Mouse (Mus musculus) ES-Bruce4 (cell line): Measurements from ENCODE around the gene Muc4. TPM values are rescaled to one million over a fixed set of nuclear protein-coding genes. Genes with fewer than 3 reads are reported as not detected.
A peak's percentile ranks its signal among the peaks of the same experiment; 100 is the strongest.

ENCODE experiments used
- H3K27ac ChIP-seq: 2 replicates; pipeline ENCODE4 v1.5.1; 2012; ENCODE audit warnings: low read length, inconsistent platforms; ENCODE audit not compliant: insufficient read depth
- H3K27me3 ChIP-seq: 2 replicates; pipeline ENCODE4 v1.6.1; 2012; ENCODE audit warnings: mild to moderate bottlenecking, low read length, inconsistent platforms; ENCODE audit not compliant: control insufficient read depth, poor library complexity, insufficient read depth, severe bottlenecking
- H3K36me3 ChIP-seq: 2 replicates; pipeline ENCODE4 v1.6.1; 2012; ENCODE audit warnings: inconsistent platforms, mild to moderate bottlenecking, low read length, moderate library complexity; ENCODE audit not compliant: control insufficient read depth, poor library complexity, insufficient read depth, severe bottlenecking
- H3K4me1 ChIP-seq: one replicate; pipeline ENCODE4 v1.8.1; 2011; ENCODE audit warnings: low read length; ENCODE audit not compliant: control insufficient read depth, insufficient read depth
- H3K4me3 ChIP-seq: 2 replicates; pipeline ENCODE4 v1.5.1; 2011; ENCODE audit warnings: low read depth, mild to moderate bottlenecking, low read length
- H3K9ac ChIP-seq: 2 replicates; pipeline ENCODE4 v1.6.1; 2012; ENCODE audit warnings: low read depth, mild to moderate bottlenecking, inconsistent platforms; ENCODE audit not compliant: poor library complexity, severe bottlenecking
- H3K9me3 ChIP-seq: replicated peaks from 2 replicates; pipeline ENCODE4 v1.6.1; 2012; ENCODE audit warnings: mild to moderate bottlenecking, low read length, inconsistent platforms; ENCODE audit not compliant: control insufficient read depth, poor library complexity, insufficient read depth, severe bottlenecking
- CTCF ChIP-seq: IDR thresholded peaks from one replicate; pipeline ENCODE4 v1.8.1; 2011; ENCODE audit warnings: low read depth, low read length
- EP300 ChIP-seq: IDR thresholded peaks from 2 replicates; pipeline ENCODE4 v1.6.1; 2011; ENCODE audit warnings: low read depth, low read length; ENCODE audit not compliant: insufficient read depth
- POLR2A ChIP-seq: IDR thresholded peaks from one replicate; pipeline ENCODE4 v1.8.1; 2011; ENCODE audit warnings: low read length; ENCODE audit not compliant: insufficient read depth
- polyA plus RNA-seq: library from polyadenylated mRNA; stranded (reverse); fragments of >200 nt; gene quantifications from 2 replicates; pipeline ENCODE4 v1.2.4, GENCODE M21; 2011; ENCODE audit warnings: low read depth; ENCODE audit not compliant: missing spikeins, insufficient read depth, insufficient read length

Muc4 gene
- polyA plus RNA-seq, 1 experiment: not detected

GRCm38 (mm10) chr16:32825380-32825779, 89.7 kb downstream of the Muc4 start:
- no peak overlapping the region for H3K9ac ChIP-seq
- TF ChIP-seq CTCF: no peak
- TF ChIP-seq POLR2A: no peak
- TF ChIP-seq EP300: peak; percentile 40; the same call in 1 of the 2 replicates
- no peaks in the 10 kb centered on the region for H3K27me3 ChIP-seq
- no peak overlapping the region for H3K27ac ChIP-seq
- H3K9me3 ChIP-seq: no peaks in the 10 kb centered on the region
- H3K36me3 ChIP-seq: no peaks in the 10 kb centered on the region
- H3K4me1 ChIP-seq: peaks cover 12% of the 10 kb centered on the region
- H3K4me3 ChIP-seq: no peak overlapping the region

DNA sequence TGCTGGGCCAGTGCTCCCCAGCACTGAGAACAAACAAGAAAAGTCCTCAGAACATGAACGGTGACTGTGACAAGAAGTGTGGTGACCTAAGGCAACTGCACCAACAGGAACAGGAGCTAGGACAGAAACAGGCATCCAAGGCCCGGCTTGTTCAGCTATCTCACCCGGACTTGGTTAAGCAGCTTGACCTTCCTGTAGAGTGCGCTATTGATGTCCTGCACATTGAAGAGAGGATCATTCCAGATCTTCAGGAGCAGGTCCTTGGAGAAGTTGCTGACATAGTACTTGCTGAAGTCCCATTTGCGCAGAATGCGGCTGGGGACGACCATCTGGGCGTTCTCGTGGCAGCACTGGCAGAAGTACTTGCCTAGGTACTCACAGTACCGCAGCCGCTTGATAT, 90.8 kb downstream of the Muc4 start:
- Histone ChIP-seq H3K4me3 (no peak overlapping the region), H3K27me3 (no peaks in the 10 kb centered on the region), H3K36me3 (no peaks in the 10 kb centered on the region), H3K9me3 (no peaks in the 10 kb centered on the region), H3K27ac (no peak overlapping the region), H3K9ac (no peak overlapping the region), H3K4me1 (peaks cover 12% of the 10 kb centered on the region)
- TF ChIP-seq EP300: no peak
- no peak for TF ChIP-seq CTCF
- TF ChIP-seq POLR2A: no peak

DNA sequence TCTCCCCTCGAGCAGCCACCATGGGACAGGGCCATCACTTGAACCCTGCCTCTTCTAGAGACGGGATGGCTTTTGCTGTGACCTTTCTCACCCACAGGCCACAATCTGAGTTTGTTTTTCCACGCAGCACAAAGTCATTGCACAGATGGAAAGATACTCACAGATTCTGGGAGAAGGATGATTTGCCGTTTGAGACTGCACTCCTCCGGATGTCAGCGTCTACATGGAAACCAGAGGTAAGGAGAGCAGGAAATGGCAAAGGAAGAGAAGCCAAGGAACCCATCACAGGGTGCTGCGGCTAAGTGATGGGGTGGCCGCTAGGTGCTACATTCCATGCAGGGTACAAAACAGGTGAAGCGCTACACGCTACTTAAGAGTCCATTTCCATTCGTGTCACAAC, 93.4 kb downstream of the Muc4 start:
- no peaks in the 10 kb centered on the region for H3K36me3 ChIP-seq
- H3K27ac ChIP-seq: no peak overlapping the region
- H3K9me3 ChIP-seq: no peaks in the 10 kb centered on the region
- H3K4me3 ChIP-seq: no peak overlapping the region
- H3K4me1 ChIP-seq: peaks cover 8% of the 10 kb centered on the region
- TF ChIP-seq EP300: no peak
- TF ChIP-seq POLR2A: no peak
- TF ChIP-seq CTCF: no peak
- H3K27me3 ChIP-seq: no peaks in the 10 kb centered on the region
- H3K9ac ChIP-seq: no peak overlapping the region

DNA sequence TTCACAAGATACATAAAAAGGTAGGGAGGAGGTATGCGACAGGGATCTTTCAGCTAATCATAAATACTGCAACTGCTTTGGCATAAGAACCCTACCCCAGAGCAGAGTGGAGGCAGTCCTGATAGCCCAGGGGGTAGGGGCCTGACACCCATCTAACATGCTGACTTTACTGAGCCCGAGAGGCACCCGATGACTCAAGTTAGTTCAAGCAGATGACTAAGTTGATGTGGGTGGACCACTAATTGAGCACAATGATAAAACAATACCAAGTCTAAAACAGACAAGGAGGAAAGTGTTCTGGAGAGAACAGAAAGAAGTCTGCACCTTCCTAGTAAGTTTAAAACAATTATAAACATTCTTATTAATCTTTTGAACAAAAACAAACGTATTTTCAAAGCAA, 95.8 kb downstream of the Muc4 start:
- Histone ChIP-seq H3K36me3 (no peaks in the 10 kb centered on the region), H3K9me3 (no peaks in the 10 kb centered on the region), H3K27me3 (no peaks in the 10 kb centered on the region), H3K4me3 (no peak overlapping the region), H3K9ac (no peak overlapping the region), H3K27ac (no peak overlapping the region), H3K4me1 (peaks cover 3% of the 10 kb centered on the region)
- TF ChIP-seq POLR2A (no peak), EP300 (no peak), CTCF (no peak)

Other genes starting within 250 kb of the Muc4 start
- not detected in 2 replicates for gene Slc51a, start 248.0 kb upstream of the Muc4 start, polyA plus RNA-seq
- gene Zdhhc19, start 239.6 kb upstream of the Muc4 start, polyA plus RNA-seq: not detected in 2 replicates
- gene Tfrc, start 127.0 kb upstream of the Muc4 start, polyA plus RNA-seq: 118 and 141 TPM in 2 replicates
- gene Tnk2, start 92.0 kb upstream of the Muc4 start, polyA plus RNA-seq: 37.6 and 42.4 TPM in 2 replicates
- gene Muc20, start 61.5 kb downstream of the Muc4 start, polyA plus RNA-seq: not detected in 2 replicates
- gene Smbd1, start 74.6 kb downstream of the Muc4 start, polyA plus RNA-seq: not detected in 2 replicates
- 116 and 124 TPM in 2 replicates for gene Fyttd1, start 141.6 kb downstream of the Muc4 start, polyA plus RNA-seq
- 19.8 and 23.7 TPM in 2 replicates for gene Rubcn, start 141.9 kb downstream of the Muc4 start, polyA plus RNA-seq
- 32.5 and 32.9 TPM in 2 replicates for gene Lrch3, start 178.2 kb downstream of the Muc4 start, polyA plus RNA-seq